Mouse (Mus musculus) lung, embryonic 15.5 days (tissue): ENCODE data around the gene Cabp7. TPM values are rescaled to one million over a fixed set of nuclear protein-coding genes. Genes with fewer than 3 reads are reported as not detected.
A peak's percentile ranks its signal among the peaks of the same experiment; 100 is the strongest.
"Not testable (repeated sequence)": the region's sequence is repeated elsewhere in the genome, so short reads cannot be mapped to it uniquely, and the experiment has no call there.

ENCODE experiments used
- ATAC-seq: fragments of 200-750 bp; cut with Nextera tagmentation; 2 replicates; pipeline ENCODE4 v1.8.0; 2017; ENCODE audit warnings: moderate number of reproducible peaks, borderline replicate concordance; ENCODE audit not compliant: low FRiP score, low TSS enrichment; ENCODE audit errors: extremely low read depth
- H3K27ac ChIP-seq: fragments of 300-500 bp; sonication (generic); 2 replicates; pipeline ENCODE4 v1.5.1; 2015; ENCODE audit warnings: moderate library complexity, mild to moderate bottlenecking, inconsistent platforms
- H3K27me3 ChIP-seq: fragments of 300-500 bp; sonication (generic); 2 replicates; pipeline ENCODE4 v1.6.1; 2015; ENCODE audit warnings: inconsistent platforms
- H3K36me3 ChIP-seq: fragments of 300-500 bp; sonication (generic); 2 replicates; pipeline ENCODE4 v1.6.1; 2015; ENCODE audit warnings: inconsistent platforms
- H3K4me1 ChIP-seq: fragments of 300-500 bp; sonication (generic); 2 replicates; pipeline ENCODE4 v1.6.1; 2015; ENCODE audit warnings: inconsistent platforms
- H3K4me2 ChIP-seq: fragments of 300-500 bp; sonication (generic); 2 replicates; pipeline ENCODE4 v1.6.1; 2015; ENCODE audit warnings: inconsistent platforms, mild to moderate bottlenecking, moderate library complexity
- H3K4me3 ChIP-seq: fragments of 300-500 bp; sonication (generic); 2 replicates; pipeline ENCODE4 v1.5.1; 2015; ENCODE audit warnings: mild to moderate bottlenecking, inconsistent platforms
- H3K9ac ChIP-seq: fragments of 300-500 bp; sonication (generic); 2 replicates; pipeline ENCODE4 v1.6.1; 2015; ENCODE audit warnings: inconsistent platforms
- H3K9me3 ChIP-seq: fragments of 300-500 bp; sonication (generic); 2 replicates; pipeline ENCODE4 v1.6.1; 2016; ENCODE audit warnings: inconsistent platforms
- WGBS: fragments of 180-500 bp; shearing (Covaris S2); methylation state at CpG from one replicate; pipeline ENCODE4 v1.1.7; 2015; 5-methylcytosine and 5-hydroxymethylcytosine counted together
- polyA plus RNA-seq: library from polyadenylated mRNA; unstranded; fragments of >200 nt; fragmentation: Nextera tagmentation; extraction: Ambion mirVana; gene quantifications from 2 replicates; pipeline ENCODE4 v1.2.1, GENCODE M21; 2015

The Cabp7 gene
- polyA plus RNA-seq, 1 experiment from 2014 or later, result not detected

- H3K4me2 ChIP-seq, result no peak overlapping the region
- H3K27me3 ChIP-seq, result no peaks in the 10 kb centered on the region
- no peak; the same call in 1 of the 2 replicates for ATAC-seq
- peaks cover 7% of the 10 kb centered on the region for H3K36me3 ChIP-seq
- H3K9me3 ChIP-seq, result no peaks in the 10 kb centered on the region
- 35% methylated on average over 7 of the region's 7 CpGs for WGBS
- no peak overlapping the region for H3K4me3 ChIP-seq
- no peak overlapping the region for H3K27ac ChIP-seq
- H3K9ac ChIP-seq, result no peak overlapping the region
- H3K4me1 ChIP-seq, result peaks cover 10% of the 10 kb centered on the region
Observed at GRCm38 (mm10) chr11:4720900-4721580, 25.5 kb downstream of the Cabp7 start.

GRCm38 (mm10) chr11:4720393-4720792, 26.2 kb downstream of the Cabp7 start:
- Histone ChIP-seq H3K9ac (no peak overlapping the region), H3K27me3 (no peaks in the 10 kb centered on the region), H3K36me3 (peaks cover 7% of the 10 kb centered on the region), H3K27ac (no peak overlapping the region), H3K4me2 (no peak overlapping the region), H3K4me3 (no peak overlapping the region), H3K4me1 (peaks cover 10% of the 10 kb centered on the region), H3K9me3 (no peaks in the 10 kb centered on the region)
- no peak for ATAC-seq
- 64% methylated on average over 11 of the region's 11 CpGs for WGBS

- Histone ChIP-seq H3K4me3 (no peak overlapping the region), H3K4me2 (no peak overlapping the region), H3K4me1 (peaks cover 10% of the 10 kb centered on the region), H3K9ac (no peak overlapping the region), H3K27ac (no peak overlapping the region), H3K27me3 (no peaks in the 10 kb centered on the region), H3K36me3 (peaks cover 7% of the 10 kb centered on the region), H3K9me3 (no peaks in the 10 kb centered on the region)
- no peak for ATAC-seq
- 87% methylated on average over 9 of the region's 9 CpGs for WGBS
Observed at GRCm38 (mm10) chr11:4719961-4720360, 26.6 kb downstream of the Cabp7 start.

GRCm38 (mm10) chr11:4718548-4718947, 28.0 kb downstream of the Cabp7 start:
- 68% methylated on average over 5 of the region's 5 CpGs for WGBS
- Histone ChIP-seq H3K4me1 (peaks cover 10% of the 10 kb centered on the region), H3K9me3 (no peaks in the 10 kb centered on the region), H3K27ac (no peak overlapping the region), H3K36me3 (no peaks in the 10 kb centered on the region; the same call in none of the 2 replicates), H3K27me3 (no peaks in the 10 kb centered on the region), H3K9ac (no peak overlapping the region), H3K4me2 (no peak overlapping the region), H3K4me3 (no peak overlapping the region)
- no peak for ATAC-seq

DNA sequence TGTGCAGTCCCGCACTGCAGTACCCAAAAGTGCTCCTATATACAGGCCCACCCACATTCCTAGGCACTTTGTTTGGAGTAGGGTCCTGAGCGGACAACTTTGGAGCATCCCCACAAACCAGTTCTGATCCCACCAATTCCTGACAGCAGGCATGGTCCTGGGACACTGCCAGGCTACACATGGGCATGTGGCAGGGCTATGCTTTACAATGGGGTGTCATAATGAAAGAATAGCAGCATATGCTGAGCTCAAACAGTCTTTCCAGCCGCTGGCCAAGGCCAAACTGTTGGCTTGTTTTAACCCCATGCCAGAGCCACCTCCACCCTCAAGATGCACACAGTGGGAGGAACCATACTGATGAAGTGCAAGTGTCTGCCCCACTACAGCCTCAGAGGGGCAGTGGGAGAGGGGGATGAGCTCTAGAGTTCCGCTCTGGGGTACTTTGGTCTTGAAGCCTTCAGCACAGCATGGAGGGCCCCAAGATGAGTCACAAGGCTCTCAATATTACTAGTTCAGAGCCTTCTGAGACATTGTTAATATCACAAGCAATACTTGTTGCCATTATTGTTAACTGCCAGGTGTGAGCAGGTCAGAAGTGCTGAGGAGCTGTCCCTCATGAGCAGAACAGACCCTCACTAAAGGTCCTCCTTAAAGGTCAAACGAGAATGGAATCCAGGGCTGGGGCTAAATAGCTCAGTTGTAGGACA, 29.9 kb downstream of the Cabp7 start:
- ATAC-seq, result no peak
- no peak overlapping the region for H3K4me3 ChIP-seq
- H3K4me2 ChIP-seq, result no peak overlapping the region
- no peaks in the 10 kb centered on the region for H3K27me3 ChIP-seq
- H3K9ac ChIP-seq, result no peak overlapping the region
- no peaks in the 10 kb centered on the region for H3K36me3 ChIP-seq
- no peak overlapping the region for H3K27ac ChIP-seq
- 85% methylated on average over 5 of the region's 5 CpGs for WGBS
- H3K4me1 ChIP-seq, result peaks cover 10% of the 10 kb centered on the region
- H3K9me3 ChIP-seq, result no peaks in the 10 kb centered on the region

GRCm38 (mm10) chr11:4715596-4715995, 31.0 kb downstream of the Cabp7 start:
- WGBS, result 76% methylated on average over 4 of the region's 4 CpGs
- Histone ChIP-seq H3K27ac (no peak overlapping the region), H3K4me3 (no peak overlapping the region), H3K36me3 (no peaks in the 10 kb centered on the region), H3K4me1 (peaks cover 2% of the 10 kb centered on the region; the same call in 1 of the 2 replicates), H3K9me3 (no peaks in the 10 kb centered on the region), H3K4me2 (no peak overlapping the region), H3K9ac (no peak overlapping the region), H3K27me3 (no peaks in the 10 kb centered on the region)
- no peak for ATAC-seq

- Histone ChIP-seq H3K36me3 (no peaks in the 10 kb centered on the region), H3K4me1 (no peaks in the 10 kb centered on the region), H3K27me3 (no peaks in the 10 kb centered on the region), H3K9me3 (no peaks in the 10 kb centered on the region), H3K27ac (no peak overlapping the region), H3K4me3 (no peak overlapping the region), H3K4me2 (no peak overlapping the region), H3K9ac (no peak overlapping the region)
- WGBS, result 75% methylated on average over 4 of the region's 4 CpGs
- no peak for ATAC-seq
Observed at GRCm38 (mm10) chr11:4714727-4715126, 31.9 kb downstream of the Cabp7 start.

DNA sequence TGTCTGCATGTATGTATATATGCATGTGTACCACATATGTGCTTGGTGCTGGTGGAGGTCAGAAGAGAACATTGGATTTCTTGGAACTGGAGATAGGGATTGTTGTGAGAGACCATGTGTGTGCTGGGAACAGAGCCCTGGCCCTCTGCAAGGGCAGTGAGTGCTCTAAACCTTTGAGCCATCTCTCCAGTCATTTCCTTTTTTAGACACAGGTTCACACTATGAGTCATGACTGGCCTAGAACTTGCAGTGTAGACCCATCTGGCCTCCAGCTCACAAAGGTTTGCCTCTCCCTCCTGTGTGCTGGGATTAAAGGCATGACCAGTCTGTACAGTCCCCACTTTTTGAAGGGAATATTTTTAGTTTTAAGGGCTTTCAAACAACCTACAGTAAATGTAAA, 33.8 kb downstream of the Cabp7 start:
- ATAC-seq, result no peak

DNA sequence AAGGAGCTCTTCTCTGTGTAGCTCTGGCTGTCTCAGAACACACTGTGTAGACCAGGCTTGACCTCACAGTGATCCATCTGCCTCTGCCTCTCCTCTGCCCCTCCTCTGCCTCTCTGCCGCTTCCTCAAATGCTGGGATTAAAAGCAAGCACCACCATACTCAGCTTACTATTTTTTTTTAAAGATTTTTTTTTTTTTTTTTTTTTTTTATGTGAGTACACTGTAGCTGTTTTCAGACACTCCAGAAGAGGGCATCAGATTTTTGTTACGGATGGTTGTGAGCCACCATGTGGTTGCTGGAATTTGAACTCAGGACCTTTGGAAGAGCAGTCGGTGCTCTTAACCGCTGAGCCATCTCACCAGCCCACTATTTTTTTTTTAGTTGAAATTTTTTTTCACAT, 36.4 kb downstream of the Cabp7 start:
- 79% methylated on average over 4 of the region's 4 CpGs for WGBS
- ATAC-seq, result not testable (repeated sequence)

More for the DNA sequence above, 33.8 kb downstream of the Cabp7 start:
- Histone ChIP-seq H3K9ac (no peak overlapping the region), H3K27me3 (no peaks in the 10 kb centered on the region), H3K27ac (no peak overlapping the region), H3K36me3 (no peaks in the 10 kb centered on the region), H3K4me2 (no peak overlapping the region), H3K4me1 (no peaks in the 10 kb centered on the region), H3K9me3 (no peaks in the 10 kb centered on the region), H3K4me3 (no peak overlapping the region)

GRCm38 (mm10) chr11:4705178-4705577, 41.4 kb downstream of the Cabp7 start:
- ATAC-seq, result no peak
- Histone ChIP-seq H3K4me3 (peak overlapping the region; percentile 83), H3K27me3 (no peaks in the 10 kb centered on the region), H3K4me1 (peaks cover 17% of the 10 kb centered on the region), H3K9ac (peak overlapping the region; percentile 89), H3K36me3 (peaks cover 20% of the 10 kb centered on the region), H3K27ac (peak overlapping the region; percentile 71; the same call in 1 of the 2 replicates), H3K9me3 (no peaks in the 10 kb centered on the region), H3K4me2 (peak overlapping the region; percentile 75)
- 7% methylated on average over 4 of the region's 4 CpGs for WGBS

More for the DNA sequence above, 36.4 kb downstream of the Cabp7 start:
- not testable (repeated sequence) for H3K9ac ChIP-seq, H3K9me3 ChIP-seq, H3K4me2 ChIP-seq, H3K4me1 ChIP-seq, H3K27ac ChIP-seq, H3K27me3 ChIP-seq, H3K36me3 ChIP-seq, H3K4me3 ChIP-seq

GRCm38 (mm10) chr11:4704072-4704964, 42.3 kb downstream of the Cabp7 start, which contains the start of the genes Uqcr10 and Zmat5:
Gene Uqcr10 (minus strand): TSS chr11:4704342.
Gene Zmat5 (plus strand): TSS chr11:4704678.
- peaks cover 20% of the 10 kb centered on the region for H3K36me3 ChIP-seq
- peak within 1 kb of the TSS; percentile 71 for H3K27ac ChIP-seq
- peak within 1 kb of the TSS; percentile 89 for H3K9ac ChIP-seq
- no peaks in the 10 kb centered on the region for H3K9me3 ChIP-seq
- H3K27me3 ChIP-seq, result no peaks in the 10 kb centered on the region
- ATAC-seq, result peak; percentile 97
- H3K4me2 ChIP-seq, result peak within 1 kb of the TSS; percentile 75
- peaks cover 17% of the 10 kb centered on the region for H3K4me1 ChIP-seq
- WGBS, result under 1% methylated on average over 47 of the region's 47 CpGs
- H3K4me3 ChIP-seq, result peak within 1 kb of the TSS; percentile 83
